Mouse (Mus musculus): ENCODE data around the gene Ptp4a2. TPM values are rescaled to one million over a fixed set of nuclear protein-coding genes. Genes with fewer than 3 reads are reported as not detected.
A peak's percentile ranks its signal among the peaks of the same experiment; 100 is the strongest.

Gene Ptp4a2
- polyA plus RNA-seq, 1 experiment from 2014 or later = 236 TPM

DNA sequence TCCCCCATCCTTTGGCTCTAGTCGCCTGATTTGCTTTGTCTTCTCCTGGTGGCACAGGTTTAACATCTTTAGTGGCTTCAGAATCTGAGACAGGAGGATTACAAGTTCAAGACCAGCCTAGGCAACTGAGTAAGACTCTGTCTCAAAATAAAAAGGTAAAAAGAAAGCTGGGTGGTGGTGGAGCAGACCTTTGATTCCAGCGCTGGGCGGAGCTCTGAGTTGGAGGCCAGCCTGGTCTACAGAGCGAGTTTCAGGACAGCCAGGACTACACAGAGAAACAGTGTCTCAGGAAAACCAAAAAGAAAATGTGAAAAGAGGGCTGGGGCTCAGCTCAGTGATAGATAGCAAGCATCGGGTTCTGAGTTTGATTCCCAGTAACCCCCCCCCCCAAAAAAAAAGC is 27.5 kb upstream of the Ptp4a2 start:
- Histone ChIP-seq H3K9ac (no peak overlapping the region), H3K4me2 (no peak overlapping the region), H3K36me3 (no peaks in the 10 kb centered on the region), H3K27me3 (no peaks in the 10 kb centered on the region), H3K27ac (no peak overlapping the region), H3K4me1 (replicated peaks) (0 out of 2 replicates have a peak, but pooled peaks cover 6% of the 10 kb centered on the region), H3K4me3 (replicated peaks) (no peak overlapping the region), H3K9me3 (replicated peaks) (no peaks in the 10 kb centered on the region)
- no peak for DNase-seq
- WGBS (ENCODE audit: insufficient replicate concordance) = 69% methylated on average over 5 of the region's 5 CpGs
- ATAC-seq (ENCODE audit: low read depth) = no peak

DNA sequence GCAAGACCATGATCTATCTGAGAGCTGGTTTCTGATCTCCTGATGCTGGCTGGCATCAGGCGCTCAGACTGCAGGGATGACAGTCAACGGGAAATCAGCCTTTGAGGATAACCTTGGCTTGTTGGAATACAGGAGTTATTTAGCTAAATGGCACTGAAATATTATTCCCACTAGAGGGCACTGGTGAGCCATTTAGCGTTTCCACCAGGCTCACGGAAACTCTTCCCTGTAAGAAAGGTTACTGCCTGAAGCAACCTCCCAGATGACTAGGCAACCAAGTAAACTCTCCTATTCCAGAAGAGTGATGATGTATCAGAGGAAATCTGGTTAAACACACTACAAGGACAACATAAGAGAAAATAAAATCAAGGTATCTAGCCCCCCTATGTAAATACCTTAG is 25.8 kb upstream of the Ptp4a2 start:
- Histone ChIP-seq H3K4me2 (no peak overlapping the region), H3K27ac (no peak overlapping the region), H3K4me1 (replicated peaks) (0 out of 2 replicates have a peak, but pooled peaks cover 6% of the 10 kb centered on the region), H3K9me3 (replicated peaks) (no peaks in the 10 kb centered on the region), H3K36me3 (no peaks in the 10 kb centered on the region), H3K9ac (no peak overlapping the region), H3K4me3 (replicated peaks) (no peak overlapping the region), H3K27me3 (no peaks in the 10 kb centered on the region)
- ATAC-seq (ENCODE audit: low read depth) (no peak), DNase-seq (peak; percentile 53)
- 2% methylated on average over 4 of the region's 4 CpGs for WGBS (ENCODE audit: insufficient replicate concordance)

DNA sequence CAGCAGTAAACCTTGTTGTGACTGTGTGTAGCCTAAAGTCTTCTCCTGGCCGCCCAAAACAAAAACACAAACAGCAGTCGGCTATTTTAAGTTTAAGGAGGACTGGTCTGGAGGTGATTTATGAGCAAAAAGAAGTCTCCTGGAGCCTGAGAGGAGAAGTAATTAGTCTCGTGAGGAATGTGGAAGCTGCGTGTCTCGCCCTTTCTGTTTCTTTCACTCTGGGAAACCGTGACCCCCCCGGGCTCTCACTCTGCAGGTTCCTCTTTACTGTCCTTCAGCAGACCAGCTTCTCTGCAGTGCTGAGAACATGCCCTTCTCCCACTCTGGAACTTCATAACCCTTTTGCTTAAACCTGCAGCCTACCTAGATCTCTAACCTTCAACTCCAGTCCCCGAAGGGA is 22.3 kb upstream of the Ptp4a2 start:
- no peak overlapping the region for H3K4me3 ChIP-seq (replicated peaks)
- H3K4me2 ChIP-seq = no peak overlapping the region

DNA sequence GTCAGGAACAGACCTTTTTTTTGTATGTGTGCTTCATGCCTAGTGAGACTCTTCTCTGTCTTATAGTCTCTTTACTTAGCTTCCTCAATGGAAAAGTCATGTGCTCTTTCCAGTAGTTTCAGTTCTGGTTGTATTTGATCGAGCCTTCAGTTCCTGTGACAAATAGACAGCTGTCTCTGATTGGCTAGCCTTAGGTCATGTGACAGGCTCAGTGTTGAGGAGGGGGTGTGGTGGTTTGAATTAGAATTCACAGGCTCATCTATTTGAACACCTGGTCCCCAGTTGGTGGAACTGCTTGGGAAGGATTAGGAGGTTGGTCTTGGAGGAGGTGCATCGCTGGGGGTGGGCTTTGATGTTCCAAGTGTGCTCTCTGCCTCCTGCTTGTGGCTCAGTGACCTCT is 21.4 kb upstream of the Ptp4a2 start:
- Histone ChIP-seq H3K27ac (no peak overlapping the region), H3K4me3 (replicated peaks) (no peak overlapping the region), H3K9me3 (replicated peaks) (no peaks in the 10 kb centered on the region), H3K27me3 (no peaks in the 10 kb centered on the region), H3K36me3 (no peaks in the 10 kb centered on the region), H3K4me2 (no peak overlapping the region), H3K9ac (no peak overlapping the region), H3K4me1 (replicated peaks) (peaks cover 33% of the 10 kb centered on the region)
- DNase-seq (no peak), ATAC-seq (ENCODE audit: low read depth) (no peak)
- WGBS (ENCODE audit: insufficient replicate concordance) = 62% methylated on average over 2 of the region's 2 CpGs

More for the DNA sequence above, 22.3 kb upstream of the Ptp4a2 start:
- no peak for DNase-seq
- WGBS (ENCODE audit: insufficient replicate concordance) = 33% methylated on average over 8 of the region's 8 CpGs
- no peak overlapping the region for H3K9ac ChIP-seq
- H3K27ac ChIP-seq = 0 out of 2 replicates have a peak overlapping the region, but pooled peaks have one; percentile 16
- H3K27me3 ChIP-seq = no peaks in the 10 kb centered on the region
- H3K36me3 ChIP-seq = no peaks in the 10 kb centered on the region
- peaks cover 24% of the 10 kb centered on the region for H3K4me1 ChIP-seq (replicated peaks)
- no peaks in the 10 kb centered on the region for H3K9me3 ChIP-seq (replicated peaks)
- ATAC-seq (ENCODE audit: low read depth) = no peak

DNA sequence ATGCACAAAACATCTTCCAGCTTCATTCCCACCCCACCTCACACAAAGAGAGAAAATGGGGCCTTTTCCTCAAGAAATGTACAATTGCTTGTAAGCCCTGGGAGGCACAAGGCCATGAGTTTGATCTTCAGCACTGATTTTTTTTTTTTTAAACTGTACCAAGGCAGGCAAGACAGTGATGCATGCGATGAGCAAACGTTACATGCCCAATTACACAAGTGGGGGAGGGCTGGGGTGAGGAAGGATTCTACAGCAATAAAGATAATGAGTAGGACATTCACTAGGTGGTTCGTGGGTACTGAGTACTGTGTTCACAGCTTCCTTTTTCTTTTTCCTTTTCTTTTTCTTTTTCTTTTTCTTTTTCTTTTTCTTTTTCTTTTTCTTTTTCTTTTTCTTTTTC is 20.5 kb upstream of the Ptp4a2 start:
- Histone ChIP-seq H3K9me3 (replicated peaks) (no peaks in the 10 kb centered on the region), H3K27ac (no peak overlapping the region), H3K27me3 (no peaks in the 10 kb centered on the region), H3K4me1 (replicated peaks) (peaks cover 42% of the 10 kb centered on the region), H3K4me3 (replicated peaks) (no peak overlapping the region), H3K4me2 (no peak overlapping the region), H3K9ac (no peak overlapping the region), H3K36me3 (no peaks in the 10 kb centered on the region)
- whole genome bisulfite sequencing (ENCODE audit: insufficient replicate concordance) = 33% methylated on average over 3 of the region's 3 CpGs
- no peak for DNase-seq
- ATAC-seq (ENCODE audit: low read depth) = no peak

- Histone ChIP-seq H3K4me2 (no peak overlapping the region), H3K9ac (no peak overlapping the region), H3K27ac (no peak overlapping the region), H3K4me3 (replicated peaks) (no peak overlapping the region), H3K36me3 (no peaks in the 10 kb centered on the region), H3K9me3 (replicated peaks) (no peaks in the 10 kb centered on the region), H3K4me1 (replicated peaks) (peaks cover 51% of the 10 kb centered on the region), H3K27me3 (no peaks in the 10 kb centered on the region)
- ATAC-seq (ENCODE audit: low read depth) = no peak
- 42% methylated on average over 1 of the region's 1 CpGs for WGBS (ENCODE audit: insufficient replicate concordance)
- no peak for DNase-seq
These were observed 19.6 kb upstream of the Ptp4a2 start for GRCm38 (mm10) chr4:129791399-129791798.

GRCm38 (mm10) chr4:129792666-129793202 is 18.3 kb upstream of the Ptp4a2 start:
- H3K4me1 ChIP-seq (replicated peaks) = peaks cover 57% of the 10 kb centered on the region
- peak; percentile 51 for ATAC-seq (ENCODE audit: low read depth)
- no peak overlapping the region for H3K4me3 ChIP-seq (replicated peaks)
- H3K9ac ChIP-seq = peak overlapping the region; percentile 13; the same call in 1 of the 2 replicates
- peak overlapping the region; percentile 6; the same call in 1 of the 2 replicates for H3K4me2 ChIP-seq
- H3K27ac ChIP-seq = peak overlapping the region; percentile 60
- DNase-seq = no peak
- H3K27me3 ChIP-seq = no peaks in the 10 kb centered on the region
- no peaks in the 10 kb centered on the region for H3K36me3 ChIP-seq
- WGBS (ENCODE audit: insufficient replicate concordance) = 20% methylated on average over 7 of the region's 7 CpGs
- H3K9me3 ChIP-seq (replicated peaks) = no peaks in the 10 kb centered on the region

DNA sequence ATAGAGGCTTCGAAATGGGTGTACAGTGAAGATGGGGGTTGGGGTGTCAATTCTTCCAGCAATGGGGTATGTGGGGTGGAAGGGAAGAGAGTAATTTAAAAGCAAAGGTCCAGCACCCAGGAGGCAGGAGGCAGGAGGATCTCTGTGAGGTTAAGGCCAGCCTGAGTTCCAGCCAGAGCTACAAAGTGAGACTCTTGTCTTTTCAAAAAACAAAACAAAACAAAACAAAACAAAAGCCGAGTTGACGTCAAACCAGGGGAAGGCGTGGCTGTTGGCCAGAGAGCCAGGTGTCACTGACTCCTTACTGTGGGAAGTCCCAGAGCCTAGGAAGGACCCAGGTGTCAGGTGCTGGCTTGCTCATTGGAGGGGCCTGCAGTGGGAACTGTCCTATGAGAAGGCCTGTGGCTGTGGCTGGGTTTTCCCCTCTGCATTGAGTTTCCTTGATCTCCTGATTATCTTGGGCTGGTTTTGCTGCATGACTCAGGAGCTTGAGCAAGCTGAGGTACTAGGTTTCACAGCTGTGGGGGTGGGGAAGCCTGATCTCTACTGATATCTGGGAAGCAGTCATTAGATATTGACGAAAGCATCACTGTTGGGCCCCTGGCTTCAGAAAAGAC is 17.2 kb upstream of the Ptp4a2 start:
- no peaks in the 10 kb centered on the region for H3K9me3 ChIP-seq (replicated peaks)
- peak overlapping the region; percentile 60 for H3K27ac ChIP-seq
- ATAC-seq (ENCODE audit: low read depth) = peak; percentile 78
- H3K9ac ChIP-seq = no peak overlapping the region
- 0 out of 2 replicates have a peak, but pooled peaks cover 3% of the 10 kb centered on the region for H3K27me3 ChIP-seq
- 14% methylated on average over 5 of the region's 5 CpGs for WGBS (ENCODE audit: insufficient replicate concordance)
- H3K36me3 ChIP-seq = no peaks in the 10 kb centered on the region
- H3K4me2 ChIP-seq = peak overlapping the region; percentile 16; the same call in 1 of the 2 replicates
- H3K4me1 ChIP-seq (replicated peaks) = peaks cover 57% of the 10 kb centered on the region
- DNase-seq = peak; percentile 27
- no peak overlapping the region for H3K4me3 ChIP-seq (replicated peaks)

DNA sequence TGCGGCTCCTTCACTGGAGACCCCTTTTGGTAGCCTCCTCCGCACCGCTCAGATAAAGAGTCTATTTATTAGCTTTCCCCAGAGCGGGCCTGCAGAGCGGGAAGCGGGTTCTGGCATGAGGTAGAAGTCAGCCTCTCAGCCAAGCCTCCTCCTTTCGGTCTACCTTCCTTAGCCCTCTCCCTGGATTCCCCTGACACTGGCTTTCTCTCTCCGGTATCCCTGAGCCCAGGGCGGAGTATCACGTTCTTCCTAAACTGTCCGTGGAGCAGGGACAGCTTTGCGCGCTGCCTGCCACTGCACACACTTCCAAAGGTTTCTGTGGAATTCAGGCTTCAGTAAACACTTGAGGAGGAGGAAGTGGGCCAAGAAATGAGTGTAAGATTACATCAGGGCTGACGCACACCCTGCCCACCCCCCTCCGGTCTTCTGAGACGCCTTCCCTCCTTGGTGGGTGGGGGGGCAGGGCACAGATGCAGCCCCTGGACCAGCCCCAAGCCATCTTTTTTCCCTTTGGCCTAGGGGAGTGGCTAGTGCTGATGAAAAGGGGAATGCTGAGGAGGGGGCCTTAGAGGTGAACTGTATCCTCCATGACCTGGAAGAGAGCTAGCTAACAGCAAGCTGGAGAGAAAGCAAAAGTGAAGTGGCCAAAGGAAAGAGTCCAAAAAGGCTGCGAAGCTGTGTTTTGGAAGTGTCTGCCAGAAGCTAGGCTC is 15.7 kb upstream of the Ptp4a2 start:
- Histone ChIP-seq H3K9me3 (replicated peaks) (no peaks in the 10 kb centered on the region), H3K27ac (peak overlapping the region; percentile 44), H3K4me3 (replicated peaks) (no peak overlapping the region), H3K36me3 (no peaks in the 10 kb centered on the region), H3K9ac (no peak overlapping the region), H3K4me1 (replicated peaks) (peaks cover 57% of the 10 kb centered on the region), H3K4me2 (peak overlapping the region; percentile 25; the same call in 1 of the 2 replicates), H3K27me3 (0 out of 2 replicates have a peak, but pooled peaks cover 3% of the 10 kb centered on the region)
- 41% methylated on average over 17 of the region's 17 CpGs for WGBS (ENCODE audit: insufficient replicate concordance)
- ATAC-seq (ENCODE audit: low read depth) (no peak), DNase-seq (no peak)

DNA sequence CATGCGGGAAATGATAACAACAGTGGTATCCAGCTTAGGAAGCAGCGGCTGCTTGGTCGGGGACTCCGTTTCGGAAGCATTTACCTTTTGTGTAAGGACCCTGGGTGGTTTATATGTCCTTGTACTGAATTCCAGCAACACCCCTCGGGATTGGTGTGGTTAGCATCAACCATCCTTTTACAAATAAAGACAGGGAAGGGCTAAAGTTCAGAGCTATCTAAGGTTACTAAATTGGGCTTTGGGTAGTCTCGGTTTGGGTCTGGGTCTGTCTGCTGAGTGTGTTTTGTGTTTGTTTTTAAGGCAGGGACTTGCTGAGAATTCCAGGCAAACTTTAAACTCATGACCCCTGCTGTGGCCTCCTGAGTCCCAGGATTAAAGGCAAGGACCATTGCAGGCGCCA is 15.2 kb upstream of the Ptp4a2 start:
- Histone ChIP-seq H3K9ac (no peak overlapping the region), H3K9me3 (replicated peaks) (no peaks in the 10 kb centered on the region), H3K27me3 (0 out of 2 replicates have a peak, but pooled peaks cover 3% of the 10 kb centered on the region), H3K4me2 (peak overlapping the region; percentile 8; the same call in 1 of the 2 replicates), H3K4me1 (replicated peaks) (peaks cover 56% of the 10 kb centered on the region), H3K27ac (peak overlapping the region; percentile 44), H3K36me3 (no peaks in the 10 kb centered on the region), H3K4me3 (replicated peaks) (no peak overlapping the region)
- no peak for DNase-seq
- no peak for ATAC-seq (ENCODE audit: low read depth)
- 55% methylated on average over 8 of the region's 8 CpGs for WGBS (ENCODE audit: insufficient replicate concordance)

DNA sequence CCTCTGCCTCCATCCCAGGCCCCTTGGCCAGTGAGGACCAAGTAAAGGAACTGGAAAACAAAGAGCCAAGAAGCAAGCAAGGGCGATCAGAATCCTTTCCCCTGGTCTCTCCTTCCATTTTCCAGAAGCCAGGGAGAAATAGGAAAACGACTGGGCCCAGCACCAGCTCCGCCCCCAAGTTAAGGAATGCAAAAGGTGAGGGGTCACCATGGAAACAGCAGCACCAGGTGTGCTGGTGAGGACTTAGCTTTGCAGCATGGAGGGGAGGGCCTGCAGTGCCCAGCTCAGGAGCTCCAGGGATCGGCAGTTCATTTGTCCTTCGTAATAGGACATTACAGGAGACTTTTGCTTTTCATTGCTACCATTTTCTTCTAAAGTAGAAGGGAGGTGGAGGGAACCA is 13.0 kb upstream of the Ptp4a2 start:
- no peak overlapping the region for H3K4me3 ChIP-seq (replicated peaks)
- no peak overlapping the region for H3K4me2 ChIP-seq
- H3K9ac ChIP-seq = no peak overlapping the region
- 60% methylated on average over 5 of the region's 5 CpGs for WGBS (ENCODE audit: insufficient replicate concordance)
- H3K27me3 ChIP-seq = 0 out of 2 replicates have a peak, but pooled peaks cover 3% of the 10 kb centered on the region
- peaks cover 40% of the 10 kb centered on the region for H3K4me1 ChIP-seq (replicated peaks)
- H3K27ac ChIP-seq = no peak overlapping the region
- ATAC-seq (ENCODE audit: low read depth) (no peak), DNase-seq (no peak)
- no peaks in the 10 kb centered on the region for H3K36me3 ChIP-seq
- H3K9me3 ChIP-seq (replicated peaks) = no peaks in the 10 kb centered on the region

Measured in liver, embryonic 13.5 days (tissue).